Mouse (Mus musculus) cerebellum, postnatal 4 days (tissue): ENCODE results near the gene Ppp6r3.
"Not testable (repeated sequence)": the region's sequence is repeated elsewhere in the genome, so short reads cannot be mapped to it uniquely, and the experiment has no call there.

Experiments used
- DNase-seq, 2 experiments: peaks; one replicate each; pipeline ENCODE4 v3.0.0; 2022; ENCODE audit warnings: low spot score in 2 of 2, mixed read lengths in 1 of 2

The Ppp6r3 gene

GRCm38 (mm10) chr19:3575632-3576384, at the start of gene Ppp6r3:
Gene Ppp6r3, minus strand, starts transcription at chr19:3575749.
- DNase-seq: peak; percentile 89 to 97

DNA sequence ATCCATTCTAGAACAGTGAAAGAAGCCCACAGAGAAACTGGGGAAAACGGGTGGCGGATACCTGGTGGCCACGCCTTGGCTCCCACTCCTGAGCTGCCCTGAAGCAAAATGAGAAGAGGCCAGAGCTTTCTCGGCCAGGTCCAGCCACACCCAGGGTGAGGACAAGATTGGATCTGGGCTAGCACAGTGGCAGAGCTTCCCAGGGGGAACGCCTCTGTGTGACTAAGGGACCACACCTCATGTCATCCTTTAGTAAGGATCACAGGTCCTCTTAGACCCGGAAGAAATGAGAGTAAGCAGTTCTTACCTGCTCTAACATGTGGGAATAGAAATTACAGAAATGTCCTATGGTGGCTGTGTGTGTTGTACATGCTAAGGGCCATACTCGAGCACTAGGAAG, 49.6 kb upstream of the Ppp6r3 start:
- no peak for DNase-seq

DNA sequence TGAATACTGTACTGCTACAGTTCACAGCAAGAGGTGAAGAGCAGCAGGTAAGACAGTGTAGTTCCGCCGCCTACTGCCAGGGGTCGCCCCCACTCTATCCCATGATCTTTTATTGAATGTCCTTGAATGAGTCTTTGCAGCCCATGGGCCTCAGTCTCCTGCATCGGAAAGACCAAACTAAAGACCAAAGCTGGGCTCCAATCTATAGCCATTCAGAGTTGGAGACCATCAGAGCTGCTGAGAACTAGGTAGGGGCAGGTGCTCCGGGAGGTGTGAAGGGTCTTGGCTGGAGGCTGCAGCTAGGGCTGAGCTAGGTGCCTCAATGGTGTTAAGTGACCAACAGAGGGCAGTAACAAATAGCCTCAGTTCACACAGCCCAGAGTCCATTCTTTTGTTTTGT, 48.3 kb upstream of the Ppp6r3 start:
- peak; percentile 39 to 51 for DNase-seq

DNA sequence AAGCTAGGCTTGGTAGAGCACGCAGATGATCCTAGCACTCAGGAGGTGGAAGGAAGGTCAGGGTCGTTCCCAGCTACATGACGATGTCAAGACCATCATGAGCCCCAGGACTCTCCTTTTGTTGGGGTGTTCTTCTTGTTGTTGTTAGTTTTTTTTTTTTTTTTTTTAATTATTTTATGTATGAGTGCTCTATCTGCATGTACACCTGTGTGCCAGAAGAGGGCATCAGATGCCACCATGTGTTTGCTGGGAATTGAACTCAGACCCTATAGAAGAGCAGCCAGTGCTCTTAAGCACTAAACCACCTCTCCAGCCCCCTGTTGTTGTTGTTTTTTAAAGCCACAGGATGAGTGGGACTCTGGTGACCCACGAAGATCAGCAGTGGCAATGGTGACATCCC, 47.7 kb upstream of the Ppp6r3 start:
- DNase-seq: no peak

DNA sequence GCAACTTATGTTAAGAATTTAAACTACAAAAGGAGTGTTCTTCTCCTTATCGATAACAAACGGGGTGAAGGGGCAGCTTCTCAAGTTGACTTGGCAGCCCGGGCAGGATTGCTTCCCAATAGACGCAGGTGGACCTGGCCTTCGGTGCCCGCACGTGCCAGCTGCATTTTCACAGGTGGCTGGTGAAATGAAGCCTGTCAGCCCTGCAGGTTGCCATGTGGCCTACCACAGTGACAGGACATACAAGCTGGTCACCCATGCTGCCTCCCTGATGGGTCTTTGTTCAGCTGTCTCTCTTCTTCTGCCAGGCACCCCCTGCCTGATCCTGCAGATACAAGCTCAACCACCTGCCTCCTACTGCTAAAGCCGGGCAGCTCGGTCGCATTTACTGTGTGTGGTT, 45.3 kb upstream of the Ppp6r3 start:
- DNase-seq: no peak

GRCm38 (mm10) chr19:3619359-3619758, 43.8 kb upstream of the Ppp6r3 start:
- DNase-seq: no peak

GRCm38 (mm10) chr19:3613991-3614390, 38.4 kb upstream of the Ppp6r3 start:
- no peak for DNase-seq

GRCm38 (mm10) chr19:3612534-3613273, 37.2 kb upstream of the Ppp6r3 start:
- no peak for DNase-seq

GRCm38 (mm10) chr19:3611730-3612129, 36.2 kb upstream of the Ppp6r3 start:
- DNase-seq: no peak

DNA sequence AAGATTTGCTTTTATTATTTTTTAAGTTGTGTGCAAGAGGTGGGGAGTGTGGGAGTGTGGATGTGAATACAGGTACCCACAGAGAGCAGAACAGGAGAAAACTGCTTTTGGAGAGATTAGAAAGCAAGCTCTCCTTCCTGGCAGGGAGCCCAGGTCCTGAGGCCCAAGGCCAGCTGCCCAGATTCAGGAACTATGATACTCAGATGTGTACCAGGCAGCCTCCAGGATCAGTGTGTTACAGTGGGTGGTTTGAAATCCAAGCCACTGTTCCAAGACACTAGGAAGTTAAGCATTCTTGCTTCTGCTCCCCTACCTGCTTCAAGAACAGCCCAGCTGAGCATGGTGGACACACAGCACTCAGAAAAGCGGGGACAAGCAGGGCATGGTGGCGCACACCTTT, 35.3 kb upstream of the Ppp6r3 start:
- DNase-seq: peak in 1 of 2 experiments; percentile 28

DNA sequence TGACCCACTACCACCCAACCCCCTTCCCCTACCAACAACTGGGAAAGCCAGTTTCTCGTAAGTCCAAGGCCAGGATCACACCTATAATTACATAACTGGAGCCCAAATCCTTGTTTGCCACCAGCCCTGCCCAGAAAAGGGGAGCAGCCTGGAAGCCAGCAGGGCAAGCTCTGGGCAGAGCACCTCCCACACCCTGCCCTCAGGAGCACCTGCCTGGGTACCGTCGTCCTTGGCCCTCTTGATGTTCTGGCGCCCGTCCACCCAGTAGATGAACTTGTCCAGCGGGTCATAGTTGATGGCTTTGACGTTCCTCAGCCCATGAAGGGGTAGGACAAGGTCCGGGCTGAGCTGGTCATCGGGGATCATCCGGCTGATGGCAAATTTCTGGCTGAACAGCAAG, 34.3 kb upstream of the Ppp6r3 start:
- no peak for DNase-seq

DNA sequence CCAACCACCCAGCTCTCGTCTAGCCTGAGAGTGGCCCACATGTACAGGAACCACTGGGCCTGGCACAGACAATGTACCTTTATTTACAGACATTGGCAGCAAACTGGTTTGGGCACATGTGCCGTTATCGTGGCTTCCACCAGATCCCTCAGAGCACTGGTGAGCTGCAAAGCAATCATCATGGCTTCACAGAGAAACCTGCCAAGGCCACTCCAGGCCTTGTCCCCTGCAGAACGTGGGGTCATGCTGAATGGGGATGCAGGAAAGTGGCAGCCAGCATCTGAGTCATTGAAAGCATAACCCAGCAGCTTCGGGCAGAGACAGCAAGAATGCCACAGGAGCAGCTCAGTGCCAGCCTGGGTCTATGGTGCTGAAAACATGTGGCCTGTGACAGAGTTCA, 18.8 kb upstream of the Ppp6r3 start:
- no peak for DNase-seq

GRCm38 (mm10) chr19:3593379-3594055, 18.0 kb upstream of the Ppp6r3 start:
- no peak for DNase-seq

DNA sequence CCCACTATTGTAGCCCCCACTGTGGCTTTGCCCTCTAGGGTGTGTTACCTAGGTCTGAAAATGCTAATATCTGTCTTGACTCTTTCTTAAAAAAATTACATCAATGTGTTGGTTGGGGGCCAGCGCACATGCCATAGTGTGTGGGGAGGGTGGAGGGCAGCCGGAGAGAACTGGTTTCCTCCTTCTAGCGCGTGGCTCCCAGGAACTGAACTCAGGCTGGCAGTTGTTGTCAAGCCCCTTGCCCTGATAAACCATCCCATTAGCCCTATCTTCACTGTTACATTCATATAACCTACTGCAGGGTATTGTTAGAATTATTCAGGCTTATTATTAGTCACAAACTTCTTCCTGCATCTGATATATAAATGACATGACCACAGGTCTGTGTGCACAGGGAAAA, 14.4 kb upstream of the Ppp6r3 start:
- DNase-seq: no peak

DNA sequence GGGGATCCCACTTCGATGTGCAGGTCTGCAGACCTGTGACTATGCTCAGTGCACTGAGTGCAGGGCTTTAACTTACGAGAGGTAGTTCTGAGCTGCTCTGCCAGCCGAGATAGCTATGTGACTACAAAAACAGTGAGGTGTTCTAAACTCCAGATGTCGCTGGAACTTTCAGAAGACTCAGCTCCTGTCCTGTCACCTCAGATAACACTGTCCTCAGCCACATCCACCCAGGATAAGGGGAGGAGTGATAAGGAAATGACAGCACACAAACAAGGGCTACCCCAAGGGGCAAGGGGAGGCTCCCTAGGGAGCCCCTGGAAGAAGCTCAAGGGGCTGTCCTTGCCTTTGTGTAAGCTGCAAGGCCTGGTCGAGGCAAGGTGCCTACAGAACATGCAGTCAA, 14.0 kb upstream of the Ppp6r3 start:
- no peak for DNase-seq

GRCm38 (mm10) chr19:3587729-3588128, 12.2 kb upstream of the Ppp6r3 start:
- not testable (repeated sequence) for DNase-seq

DNA sequence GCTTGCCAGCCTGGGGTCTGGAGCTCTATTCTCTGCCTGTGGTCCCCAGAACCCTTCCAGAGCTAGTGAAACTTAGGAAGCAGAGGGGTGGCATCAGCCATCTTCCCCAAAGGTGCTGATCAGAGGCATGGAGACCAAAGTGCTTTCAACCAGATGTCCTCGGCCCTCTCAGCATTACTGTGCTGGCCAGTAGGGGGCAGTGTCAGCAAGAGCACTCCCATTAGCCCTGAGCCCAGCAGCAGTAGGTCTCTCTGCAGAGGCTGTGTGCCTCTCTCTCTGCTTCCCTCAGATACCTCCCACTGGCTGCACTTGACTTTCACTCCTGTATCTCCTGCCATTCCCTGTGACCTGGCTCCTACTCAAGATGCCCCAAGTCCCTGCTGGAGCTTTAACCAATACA, 11.0 kb upstream of the Ppp6r3 start:
- DNase-seq: peak in 1 of 2 experiments; percentile 34

GRCm38 (mm10) chr19:3586026-3586425, 10.5 kb upstream of the Ppp6r3 start:
- no peak for DNase-seq

- DNase-seq: peak; percentile 45 to 67
These were observed 5.8 kb upstream of the Ppp6r3 start for GRCm38 (mm10) chr19:3581326-3581725.

- DNase-seq: no peak
These were observed 2.4 kb upstream of the Ppp6r3 start for GRCm38 (mm10) chr19:3577911-3578290.

DNA sequence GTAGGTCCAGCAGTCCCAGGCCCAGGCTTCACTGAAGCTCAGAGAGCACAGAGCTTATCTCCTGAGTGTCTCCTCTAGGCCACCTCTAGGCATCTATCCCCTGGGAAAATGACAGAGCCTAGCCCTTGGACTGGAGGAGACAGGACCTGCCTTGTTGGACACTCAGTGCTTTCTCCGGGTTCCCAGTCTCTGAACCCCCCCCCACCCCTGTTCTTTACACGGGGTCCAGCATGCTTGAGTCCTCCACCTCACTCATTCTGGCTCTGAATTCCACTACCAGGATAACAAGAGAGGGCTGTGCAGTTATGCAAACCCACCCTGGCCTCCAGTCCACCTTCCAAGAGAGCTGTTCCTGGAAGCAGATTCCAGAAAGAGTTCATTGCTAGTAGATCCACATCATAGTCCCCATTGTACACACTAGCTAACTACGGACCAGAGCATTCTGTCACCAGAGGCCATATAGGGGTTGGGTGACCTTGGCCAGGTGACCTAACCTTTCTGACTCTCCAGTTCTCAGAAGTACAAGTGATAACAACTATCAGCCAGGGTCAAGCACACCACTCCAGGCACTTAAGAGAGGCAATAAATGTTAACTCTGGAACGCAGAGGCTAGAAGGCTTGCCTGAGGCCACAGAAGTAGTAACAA, 1.8 kb upstream of the Ppp6r3 start:
- no peak for DNase-seq
